Mouse (Mus musculus) heart, embryonic 12.5 days (tissue): ENCODE measurements around the gene Cenpm. TPM values are rescaled to one million over a fixed set of nuclear protein-coding genes. Genes with fewer than 3 reads are reported as not detected.

Experiments used
- ATAC-seq: fragments of 200-750 bp; cut with Nextera tagmentation; 2 replicates; pipeline ENCODE4 v1.8.0; 2017; ENCODE audit warnings: moderate TSS enrichment, moderate library complexity; ENCODE audit not compliant: insufficient number of reproducible peaks, low FRiP score
- H3K27ac ChIP-seq: fragments of 300-500 bp; sonication (generic); 2 replicates; pipeline ENCODE4 v1.5.1; 2016; ENCODE audit warnings: mild to moderate bottlenecking, moderate library complexity; ENCODE audit not compliant: poor library complexity, severe bottlenecking
- H3K27me3 ChIP-seq: fragments of 300-500 bp; sonication (generic); replicated peaks from 2 replicates; pipeline ENCODE4 v1.6.1; 2016; ENCODE audit warnings: mild to moderate bottlenecking, moderate library complexity
- H3K36me3 ChIP-seq: fragments of 300-500 bp; sonication (generic); 2 replicates; pipeline ENCODE4 v1.6.1; 2016; ENCODE audit warnings: mild to moderate bottlenecking, moderate library complexity
- H3K4me1 ChIP-seq: fragments of 300-500 bp; sonication (generic); replicated peaks from 2 replicates; pipeline ENCODE4 v1.6.1; 2016; ENCODE audit warnings: mild to moderate bottlenecking
- H3K4me2 ChIP-seq: fragments of 300-500 bp; sonication (generic); 2 replicates; pipeline ENCODE4 v1.6.1; 2016; ENCODE audit warnings: mild to moderate bottlenecking, moderate library complexity
- H3K4me3 ChIP-seq: fragments of 300-500 bp; sonication (generic); 2 replicates; pipeline ENCODE4 v1.5.1; 2016; ENCODE audit warnings: mild to moderate bottlenecking
- H3K9ac ChIP-seq: fragments of 300-500 bp; sonication (generic); 2 replicates; pipeline ENCODE4 v1.6.1; 2016; ENCODE audit warnings: mild to moderate bottlenecking, moderate library complexity
- H3K9me3 ChIP-seq: fragments of 300-500 bp; sonication (generic); replicated peaks from 2 replicates; pipeline ENCODE4 v1.6.1; 2016; ENCODE audit warnings: mild to moderate bottlenecking, moderate library complexity
- WGBS: fragments of 180-500 bp; shearing (Covaris S2); methylation state at CpG from one replicate; pipeline ENCODE4 v1.1.7; 2016; 5-methylcytosine and 5-hydroxymethylcytosine counted together
- polyA plus RNA-seq: library from polyadenylated mRNA; unstranded; fragments of >200 nt; fragmentation: Nextera tagmentation; extraction: Ambion mirVana; gene quantifications from 2 replicates; pipeline ENCODE4 v1.2.1, GENCODE M21; 2016

The Cenpm gene
- polyA plus RNA-seq, 1 experiment from 2014 or later = 57.9 TPM

DNA sequence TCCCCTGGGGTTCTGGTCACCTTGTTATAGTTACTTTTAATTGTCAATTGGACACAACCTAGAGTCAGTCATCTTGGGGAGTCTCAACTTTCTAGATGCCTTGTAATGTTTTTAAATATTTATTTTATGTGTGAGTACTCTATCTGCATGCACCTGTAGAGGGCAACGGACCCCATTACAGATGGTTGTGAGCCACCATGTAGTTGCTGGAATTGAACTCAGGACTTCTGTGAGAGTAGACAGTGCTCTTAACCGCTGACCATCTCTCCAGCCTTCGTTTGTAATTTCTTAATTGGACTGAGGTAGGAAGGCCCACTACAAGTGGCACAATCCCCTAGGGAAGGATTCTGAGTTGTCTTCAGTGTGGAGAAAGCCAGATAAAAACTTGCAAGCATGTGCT lies 1.2 kb downstream of the Cenpm start:
- Histone ChIP-seq H3K27me3 (no peaks in the 10 kb centered on the region), H3K4me2 (peak overlapping the region; percentile 85), H3K4me1 (peaks cover 9% of the 10 kb centered on the region), H3K27ac (no peak overlapping the region), H3K36me3 (peaks cover 7% of the 10 kb centered on the region), H3K4me3 (peak overlapping the region; percentile 76), H3K9ac (peak overlapping the region; percentile 68), H3K9me3 (no peaks in the 10 kb centered on the region)
- no peak for ATAC-seq
- 77% methylated on average over 3 of the region's 3 CpGs for WGBS

DNA sequence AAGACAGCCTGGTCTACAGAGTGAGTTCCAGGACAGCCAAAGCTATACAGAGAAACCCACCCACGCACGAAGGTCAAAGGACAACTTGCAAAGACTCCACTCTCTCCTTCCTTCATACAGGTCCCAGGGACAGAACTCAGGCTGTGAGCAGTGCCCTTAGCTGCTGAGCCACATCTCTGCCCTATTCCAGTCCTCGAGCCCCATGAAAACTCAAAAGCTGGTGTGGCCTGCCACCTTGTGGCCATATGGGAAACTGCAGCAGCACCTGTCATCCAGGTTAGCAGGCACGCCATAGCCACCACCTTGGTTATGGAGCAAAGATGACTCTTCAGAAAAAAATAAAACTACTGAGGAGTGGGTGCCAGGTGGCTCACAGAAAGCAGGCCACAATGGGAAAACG lies 8.0 kb downstream of the Cenpm start:
- no peak overlapping the region for H3K4me3 ChIP-seq
- H3K9me3 ChIP-seq = no peaks in the 10 kb centered on the region
- 16% methylated on average over 5 of the region's 5 CpGs for WGBS
- no peak overlapping the region for H3K4me2 ChIP-seq
- 0 out of 2 replicates have a peak, but pooled peaks cover 8% of the 10 kb centered on the region for H3K27me3 ChIP-seq
- ATAC-seq = peak; percentile 49; the same call in 1 of the 2 replicates
- H3K36me3 ChIP-seq = peaks cover 10% of the 10 kb centered on the region
- no peak overlapping the region for H3K27ac ChIP-seq
- H3K4me1 ChIP-seq = peaks cover 11% of the 10 kb centered on the region; the same call in 1 of the 2 replicates
- H3K9ac ChIP-seq = no peak overlapping the region

DNA sequence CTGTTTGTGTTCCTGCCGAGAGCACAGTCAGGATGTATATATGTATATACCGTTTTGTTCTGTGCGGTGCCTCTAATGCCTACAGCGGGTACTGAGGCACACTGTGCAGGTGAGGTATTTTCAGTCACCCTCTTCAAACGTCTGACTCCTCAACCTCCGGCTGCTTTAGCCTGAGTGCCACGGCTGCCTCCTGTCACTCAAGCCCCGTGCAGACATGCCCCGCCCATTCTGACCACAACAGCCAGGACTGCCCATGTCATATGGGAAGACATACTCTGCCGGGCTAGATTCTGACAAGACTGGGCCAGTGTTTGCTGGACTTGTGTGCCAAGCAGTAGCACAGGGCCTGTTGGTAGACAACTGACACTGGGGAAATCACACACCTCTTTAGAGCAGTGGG lies 8.9 kb downstream of the Cenpm start:
- 52% methylated on average over 10 of the region's 10 CpGs for WGBS
- Histone ChIP-seq H3K9me3 (no peaks in the 10 kb centered on the region), H3K27ac (no peak overlapping the region), H3K27me3 (0 out of 2 replicates have a peak, but pooled peaks cover 11% of the 10 kb centered on the region), H3K4me3 (no peak overlapping the region), H3K9ac (no peak overlapping the region), H3K4me1 (peaks cover 11% of the 10 kb centered on the region; the same call in 1 of the 2 replicates), H3K36me3 (peaks cover 10% of the 10 kb centered on the region), H3K4me2 (no peak overlapping the region)
- peak; percentile 69; the same call in 1 of the 2 replicates for ATAC-seq

- Histone ChIP-seq H3K9me3 (no peaks in the 10 kb centered on the region), H3K9ac (no peak overlapping the region), H3K27ac (no peak overlapping the region), H3K4me2 (no peak overlapping the region), H3K4me3 (no peak overlapping the region), H3K36me3 (no peaks in the 10 kb centered on the region), H3K4me1 (peaks cover 23% of the 10 kb centered on the region), H3K27me3 (0 out of 2 replicates have a peak, but pooled peaks cover 19% of the 10 kb centered on the region)
- ATAC-seq = no peak
- WGBS = 70% methylated on average over 4 of the region's 4 CpGs
Observed at GRCm38 (mm10) chr15:82232651-82233050, 11.9 kb downstream of the Cenpm start.

DNA sequence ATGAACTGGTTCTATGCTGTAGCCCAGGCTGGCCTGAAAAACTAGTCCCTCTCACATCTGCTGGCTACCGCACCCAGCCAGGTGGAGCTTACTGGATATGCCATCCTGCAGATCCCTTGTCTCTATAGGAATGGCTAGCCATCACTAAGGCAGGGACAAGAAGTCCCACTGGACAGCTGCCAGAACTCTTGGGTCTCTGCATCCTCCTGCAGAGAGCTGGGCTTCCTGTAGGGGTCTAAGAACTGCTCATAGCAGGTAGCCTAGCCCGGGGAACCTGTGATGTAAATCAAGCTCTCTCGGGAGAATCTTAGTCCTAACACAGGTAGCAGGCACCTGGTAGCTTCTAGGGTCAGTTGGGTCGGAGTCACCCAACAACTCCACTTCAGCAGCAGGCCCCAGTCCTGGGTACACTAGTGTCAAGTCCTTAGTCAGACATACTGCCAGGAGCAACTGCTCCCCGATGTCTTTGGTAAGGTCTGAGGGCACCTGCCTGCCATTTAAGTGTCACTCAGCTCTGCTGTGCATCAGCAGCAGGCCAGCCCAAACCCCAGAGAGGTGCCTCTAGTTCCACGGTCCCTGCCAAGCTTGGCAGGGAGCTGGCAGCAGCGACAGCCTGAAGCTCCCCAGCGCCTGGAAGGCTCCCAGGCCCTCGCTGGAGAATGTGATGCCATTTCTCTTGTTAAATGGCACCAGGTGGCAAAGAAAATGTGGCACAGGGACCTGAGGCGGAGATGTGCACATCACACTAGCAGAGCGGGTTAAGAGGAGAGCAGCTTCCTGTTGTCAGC lies 12.8 kb downstream of the Cenpm start:
- peaks cover 20% of the 10 kb centered on the region; the same call in 1 of the 2 replicates for H3K27me3 ChIP-seq
- no peak overlapping the region for H3K4me2 ChIP-seq
- H3K4me1 ChIP-seq = peaks cover 23% of the 10 kb centered on the region
- 67% methylated on average over 11 of the region's 11 CpGs for WGBS
- no peak overlapping the region for H3K27ac ChIP-seq
- ATAC-seq = no peak
- no peaks in the 10 kb centered on the region for H3K9me3 ChIP-seq
- no peaks in the 10 kb centered on the region for H3K36me3 ChIP-seq
- no peak overlapping the region for H3K9ac ChIP-seq
- no peak overlapping the region for H3K4me3 ChIP-seq

DNA sequence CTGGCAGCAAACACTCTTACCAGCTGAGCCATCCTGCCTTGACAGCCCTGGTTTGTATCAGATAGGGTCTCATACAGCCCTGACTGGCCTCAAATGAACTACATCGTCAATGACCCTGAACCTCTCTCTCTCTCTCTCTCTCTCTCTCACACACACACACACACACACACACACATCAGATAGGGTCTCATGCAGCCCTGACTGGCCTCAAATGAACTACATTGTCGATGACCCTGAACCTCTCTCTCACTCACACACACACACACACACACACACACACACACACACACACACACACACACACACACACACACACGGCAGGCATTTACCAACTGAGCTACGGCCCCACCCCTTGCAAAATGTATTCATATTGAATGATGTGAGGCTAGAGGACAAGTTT lies 13.4 kb downstream of the Cenpm start:
- no peak overlapping the region for H3K4me3 ChIP-seq
- WGBS = 71% methylated on average over 4 of the region's 4 CpGs
- no peaks in the 10 kb centered on the region for H3K36me3 ChIP-seq
- no peak for ATAC-seq
- H3K4me2 ChIP-seq = no peak overlapping the region
- H3K4me1 ChIP-seq = peaks cover 23% of the 10 kb centered on the region
- no peak overlapping the region for H3K27ac ChIP-seq
- peaks cover 26% of the 10 kb centered on the region for H3K27me3 ChIP-seq
- no peak overlapping the region for H3K9ac ChIP-seq
- no peaks in the 10 kb centered on the region for H3K9me3 ChIP-seq

- H3K27me3 ChIP-seq = peaks cover 31% of the 10 kb centered on the region
Observed at GRCm38 (mm10) chr15:82230098-82230611, 14.4 kb downstream of the Cenpm start.

DNA sequence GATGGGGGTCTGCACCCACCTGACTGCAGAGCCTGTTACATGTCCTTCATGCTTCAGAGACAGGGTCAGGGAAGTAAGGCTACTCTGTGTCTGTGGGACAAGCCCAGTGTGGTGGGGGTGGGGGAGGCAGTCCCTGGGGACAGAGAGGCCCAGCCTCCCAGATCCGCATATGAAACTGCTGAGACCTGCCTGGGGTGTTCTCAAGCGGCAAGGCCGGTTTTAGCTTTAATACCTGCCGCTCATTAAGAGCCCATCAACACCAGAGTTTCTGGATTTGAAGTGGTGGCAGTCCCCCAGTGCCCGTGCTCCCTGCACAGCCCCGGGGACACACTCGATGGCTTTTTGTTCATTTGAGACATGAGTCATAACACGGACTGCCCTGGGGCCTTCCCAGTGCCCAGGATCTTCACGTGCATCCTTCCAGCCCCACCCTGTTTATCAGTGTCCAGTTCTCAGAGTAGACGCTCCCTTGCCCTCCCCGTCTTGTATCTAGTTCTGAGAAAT lies 15.0 kb downstream of the Cenpm start:
- H3K9me3 ChIP-seq = no peaks in the 10 kb centered on the region
- H3K4me1 ChIP-seq = peaks cover 12% of the 10 kb centered on the region
- no peak overlapping the region for H3K4me2 ChIP-seq
- peaks cover 37% of the 10 kb centered on the region for H3K27me3 ChIP-seq
- peak overlapping the region; percentile 55; the same call in 1 of the 2 replicates for H3K9ac ChIP-seq
- no peak overlapping the region for H3K4me3 ChIP-seq
- H3K36me3 ChIP-seq = no peaks in the 10 kb centered on the region
- 37% methylated on average over 11 of the region's 11 CpGs for WGBS
- no peak overlapping the region for H3K27ac ChIP-seq
- ATAC-seq = peak; percentile 82

More at GRCm38 (mm10) chr15:82230098-82230611, 14.4 kb downstream of the Cenpm start:
- Histone ChIP-seq H3K27ac (no peak overlapping the region), H3K36me3 (no peaks in the 10 kb centered on the region), H3K4me1 (peaks cover 16% of the 10 kb centered on the region), H3K4me3 (no peak overlapping the region), H3K9ac (no peak overlapping the region), H3K4me2 (no peak overlapping the region), H3K9me3 (no peaks in the 10 kb centered on the region)
- ATAC-seq = peak; percentile 23; the same call in 1 of the 2 replicates
- 70% methylated on average over 6 of the region's 6 CpGs for WGBS

DNA sequence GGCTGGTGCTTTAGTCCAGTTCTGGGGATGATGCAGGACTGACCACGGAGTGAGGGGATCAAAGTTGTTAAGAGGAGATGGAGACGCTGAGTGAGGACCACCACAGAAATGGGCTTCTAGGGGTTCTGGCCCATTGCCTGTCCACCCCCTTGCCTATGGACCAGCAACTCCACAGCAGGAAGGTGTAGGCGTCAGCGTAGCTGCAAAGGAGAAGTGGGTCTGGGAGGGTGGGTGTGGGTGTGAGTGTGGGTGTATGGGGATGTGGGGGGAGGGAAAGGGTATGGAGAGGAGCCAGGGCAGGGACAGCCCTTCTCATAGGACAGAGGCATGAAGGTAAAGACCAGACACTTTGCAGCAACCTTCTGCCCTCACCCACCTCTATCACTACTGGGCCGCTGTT lies 18.8 kb downstream of the Cenpm start:
- 81% methylated on average over 5 of the region's 5 CpGs for WGBS
- no peaks in the 10 kb centered on the region for H3K36me3 ChIP-seq
- no peak for ATAC-seq
- no peak overlapping the region for H3K27ac ChIP-seq
- no peak overlapping the region for H3K4me2 ChIP-seq
- peaks cover 68% of the 10 kb centered on the region for H3K27me3 ChIP-seq
- H3K4me3 ChIP-seq = no peak overlapping the region
- no peak overlapping the region for H3K9ac ChIP-seq
- H3K4me1 ChIP-seq = peaks cover 30% of the 10 kb centered on the region
- H3K9me3 ChIP-seq = no peaks in the 10 kb centered on the region

GRCm38 (mm10) chr15:82224602-82225215 lies 19.8 kb downstream of the Cenpm start:
- H3K4me2 ChIP-seq = peak overlapping the region; percentile 72
- H3K4me1 ChIP-seq = peaks cover 23% of the 10 kb centered on the region
- no peak overlapping the region for H3K9ac ChIP-seq
- peak overlapping the region; percentile 36; the same call in 1 of the 2 replicates for H3K4me3 ChIP-seq
- 27% methylated on average over 7 of the region's 7 CpGs for WGBS
- H3K9me3 ChIP-seq = no peaks in the 10 kb centered on the region
- no peak overlapping the region for H3K27ac ChIP-seq
- no peak for ATAC-seq
- no peaks in the 10 kb centered on the region for H3K36me3 ChIP-seq
- peaks cover 65% of the 10 kb centered on the region for H3K27me3 ChIP-seq
